Mouse (Mus musculus) MN1 (cell line): ENCODE measurements around the gene Ncoa5.

Experiments
- DNase-seq: peaks from one replicate; pipeline ENCODE4 v3.0.0-alpha.2; 2016; ENCODE audit warnings: low spot score

The Ncoa5 gene

DNA sequence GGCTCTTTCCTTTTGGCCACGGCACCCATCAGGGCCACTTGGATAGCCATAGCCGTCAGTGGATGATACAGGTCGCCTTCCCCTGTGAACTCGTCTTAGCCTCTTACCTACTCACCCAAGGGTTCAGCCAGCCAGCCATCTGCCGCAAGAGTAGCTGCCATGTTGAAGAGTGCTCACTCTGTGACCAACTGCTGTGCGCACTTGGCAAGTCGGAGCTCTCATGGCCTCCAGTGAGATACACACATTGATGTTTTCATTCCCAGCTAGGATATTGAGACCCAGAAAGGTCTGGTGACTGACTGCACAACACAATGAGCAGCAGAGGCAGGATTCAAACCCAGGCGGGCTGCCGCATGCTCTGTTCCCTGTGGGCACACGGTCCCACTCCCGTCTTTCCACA is 40.5 kb downstream of the Ncoa5 start:
- no peak for DNase-seq

DNA sequence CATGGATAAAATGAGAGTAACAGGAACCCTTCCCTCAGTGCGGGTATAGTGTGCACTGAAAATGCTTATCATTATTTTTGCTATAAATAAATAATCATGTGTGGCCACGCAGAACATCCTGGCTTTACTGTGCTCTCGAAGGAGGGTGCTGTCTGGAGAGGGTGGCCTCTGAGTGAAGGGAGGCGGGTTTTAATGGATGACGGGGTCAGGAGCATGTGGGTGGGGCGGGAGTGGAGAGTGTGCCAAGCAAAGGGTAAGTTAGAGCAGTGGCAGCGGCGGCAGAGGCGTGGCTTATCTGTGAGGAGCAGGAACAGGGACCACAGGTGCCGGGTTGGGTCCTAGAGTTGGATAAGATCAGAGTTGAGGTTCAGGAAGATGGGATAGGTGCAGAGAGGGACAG is 42.9 kb downstream of the Ncoa5 start:
- DNase-seq: peak; percentile 27

DNA sequence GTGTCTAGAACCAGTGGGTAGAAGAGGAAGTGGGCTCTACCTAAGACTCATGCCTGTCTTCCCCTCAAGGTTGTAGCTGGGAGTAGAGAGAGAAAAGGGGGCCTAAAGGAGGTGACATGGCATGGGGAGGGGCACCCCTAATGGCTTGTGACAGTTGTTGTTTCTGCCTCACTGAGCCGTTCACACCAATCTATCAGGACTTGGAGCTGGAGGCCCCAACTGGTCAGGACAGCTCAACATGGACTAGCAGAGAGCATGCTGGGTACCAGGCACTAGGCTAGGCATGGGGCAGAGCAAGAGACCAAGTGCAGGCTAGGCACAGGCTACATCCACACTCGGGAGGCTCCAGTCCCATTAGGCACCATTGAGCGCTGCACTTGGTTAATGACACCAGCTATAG is 43.6 kb downstream of the Ncoa5 start:
- DNase-seq: no peak

DNA sequence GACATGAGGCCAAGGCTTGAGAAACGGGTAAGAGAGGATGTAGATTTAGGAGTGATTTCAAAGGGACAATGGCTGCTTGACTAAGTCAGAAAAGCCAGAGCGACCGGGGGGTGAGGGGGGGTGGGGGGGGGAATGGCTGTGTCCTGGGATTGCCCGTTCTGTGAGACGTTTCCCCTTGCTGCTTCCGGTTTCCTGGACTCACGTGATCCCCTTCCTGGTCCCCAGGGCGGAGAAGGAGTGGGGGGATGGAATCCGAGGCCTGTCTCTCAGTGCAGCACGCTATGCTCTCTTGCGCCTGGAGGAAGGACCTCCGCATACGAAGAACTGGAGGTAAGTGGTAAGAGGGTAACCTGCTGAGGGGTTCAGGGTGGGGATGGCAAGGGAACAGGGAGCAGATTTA is 45.9 kb downstream of the Ncoa5 start:
- DNase-seq: no peak

DNA sequence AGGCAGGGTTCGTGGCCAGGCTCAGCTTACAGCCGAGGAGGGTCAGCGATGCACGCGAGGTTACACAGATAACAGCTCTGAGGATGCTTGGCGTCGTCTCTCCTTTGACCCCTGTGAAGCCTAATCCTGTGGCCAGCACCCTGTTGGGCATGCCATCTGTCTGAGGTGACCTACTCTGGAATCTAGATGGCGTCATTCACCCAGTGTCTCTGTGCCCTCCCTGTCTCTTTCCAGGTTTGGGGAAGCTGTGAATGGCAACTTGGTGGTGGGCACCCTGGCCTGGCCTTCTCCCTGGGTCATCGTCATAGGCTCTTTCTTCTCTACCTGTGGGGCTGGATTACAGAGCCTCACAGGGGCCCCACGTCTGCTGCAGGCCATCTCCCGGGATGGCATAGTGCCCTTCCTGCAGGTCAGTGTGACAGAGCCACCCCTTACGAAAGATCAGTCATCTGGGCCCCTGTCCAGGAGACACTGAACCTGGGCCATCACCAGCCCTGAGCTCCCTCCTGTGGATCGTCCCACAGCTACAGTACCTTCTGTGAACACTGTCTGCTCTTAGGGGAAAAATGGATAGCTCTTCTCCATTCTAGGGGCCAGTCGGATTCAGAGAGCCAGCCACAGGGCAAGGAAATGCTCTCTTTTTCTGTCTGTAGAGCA is 48.2 kb downstream of the Ncoa5 start:
- DNase-seq: no peak

DNA sequence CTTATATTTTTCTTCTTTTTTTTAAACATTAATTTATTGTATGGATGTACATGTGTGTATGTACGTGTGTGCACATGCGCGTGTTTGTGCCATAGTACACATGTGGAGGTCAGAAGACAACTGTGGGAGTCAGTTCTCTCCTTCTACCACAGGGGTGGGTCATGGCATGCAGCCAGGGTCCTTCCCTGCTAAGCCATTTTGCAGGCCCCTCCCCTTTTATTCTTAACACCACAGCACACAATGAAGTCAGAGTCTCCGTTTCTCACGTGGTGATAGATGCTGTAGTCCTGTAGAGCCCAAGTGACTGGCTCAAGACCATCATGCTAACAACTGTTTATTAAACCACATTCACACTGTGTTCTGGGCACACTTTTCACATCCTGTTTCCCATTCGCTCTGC is 48.7 kb downstream of the Ncoa5 start:
- no peak for DNase-seq

DNA sequence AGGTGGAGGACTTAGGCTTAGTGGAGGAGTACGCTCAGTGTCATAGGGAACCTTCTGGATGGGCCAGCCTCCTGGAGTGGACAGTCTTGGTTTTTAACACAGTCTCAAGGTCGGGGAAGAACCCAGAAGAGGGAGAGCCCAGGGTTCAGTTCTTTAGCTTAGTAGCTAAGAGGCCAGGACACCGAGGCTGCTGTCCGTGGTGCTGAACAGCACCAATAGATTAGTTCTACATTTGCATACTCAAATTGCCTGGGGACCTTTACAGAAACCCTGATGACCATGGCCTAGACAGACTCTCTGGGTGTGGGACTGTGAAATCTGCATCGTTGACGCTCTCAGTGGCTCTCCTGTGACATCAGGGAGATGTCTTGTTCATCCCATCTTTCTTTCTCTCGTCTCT is 54.9 kb downstream of the Ncoa5 start:
- DNase-seq: no peak

DNA sequence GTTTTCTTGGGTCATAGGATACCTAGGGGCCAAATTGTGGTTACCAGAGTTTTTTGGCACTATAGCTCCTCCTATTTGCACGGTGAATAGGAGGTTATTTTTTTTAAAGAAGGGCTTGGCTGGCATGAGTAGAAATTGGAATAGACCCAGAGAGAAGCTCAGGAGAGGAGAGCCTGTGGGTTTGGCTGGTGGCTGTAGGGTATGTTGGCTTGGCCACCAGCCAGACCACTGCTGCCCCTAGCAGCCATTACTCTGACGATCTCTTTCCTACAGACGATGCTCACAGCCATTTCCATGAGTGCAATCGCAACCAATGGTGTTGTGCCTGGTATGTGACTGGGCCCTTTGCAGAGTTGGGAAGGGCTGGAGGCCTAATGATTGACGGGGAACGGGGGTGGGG is 59.1 kb downstream of the Ncoa5 start:
- DNase-seq: no peak

DNA sequence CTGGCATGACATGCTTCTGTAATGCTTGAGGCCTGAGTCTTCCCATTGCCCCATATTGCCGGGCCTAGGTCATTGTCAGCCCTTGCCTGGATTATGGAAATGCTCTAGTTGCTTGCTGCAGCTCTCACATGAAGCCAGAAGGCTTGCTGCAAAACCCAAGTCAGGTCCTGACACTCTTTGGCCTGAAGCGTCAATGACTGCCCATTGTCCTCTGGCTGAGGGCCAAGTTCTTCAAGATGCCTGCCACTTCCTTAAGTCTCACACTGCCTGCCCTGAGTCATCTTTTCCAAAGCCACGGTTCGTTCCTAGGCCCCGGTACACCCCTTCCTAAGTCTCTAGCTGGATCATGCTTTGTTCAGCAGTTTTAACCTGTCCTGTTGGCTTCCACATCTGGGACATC is 62.0 kb downstream of the Ncoa5 start:
- DNase-seq: peak; percentile 80

DNA sequence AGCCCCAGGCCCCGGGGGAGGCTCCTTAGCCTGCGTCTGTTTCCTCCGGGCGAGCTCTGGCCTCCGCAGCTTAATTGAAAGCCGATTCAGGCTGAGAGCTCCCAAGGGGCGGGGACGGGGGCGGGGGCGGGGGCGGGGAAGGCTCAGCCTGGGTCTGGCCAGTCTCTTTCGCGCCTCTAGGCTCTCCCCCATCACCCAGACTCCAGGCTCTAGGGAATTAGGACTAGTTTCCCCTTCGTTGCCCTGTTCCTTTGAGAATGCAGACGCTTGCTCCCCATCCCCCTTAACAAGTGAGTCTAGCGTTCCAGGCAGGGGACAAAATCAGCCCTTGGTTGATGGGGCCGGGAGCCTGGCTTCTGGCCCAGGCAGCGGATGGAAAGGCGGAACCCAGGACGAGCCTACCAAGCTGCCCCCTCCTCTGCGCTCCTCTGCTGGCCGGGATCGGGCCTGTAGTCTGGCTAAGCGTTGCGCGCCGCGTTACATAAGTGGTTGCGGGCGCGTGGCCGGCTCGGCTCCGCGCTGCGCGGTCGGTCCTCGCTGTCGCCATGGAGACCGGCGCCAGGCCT is 64.0 kb downstream of the Ncoa5 start:
- DNase-seq: peak; percentile 86

DNA sequence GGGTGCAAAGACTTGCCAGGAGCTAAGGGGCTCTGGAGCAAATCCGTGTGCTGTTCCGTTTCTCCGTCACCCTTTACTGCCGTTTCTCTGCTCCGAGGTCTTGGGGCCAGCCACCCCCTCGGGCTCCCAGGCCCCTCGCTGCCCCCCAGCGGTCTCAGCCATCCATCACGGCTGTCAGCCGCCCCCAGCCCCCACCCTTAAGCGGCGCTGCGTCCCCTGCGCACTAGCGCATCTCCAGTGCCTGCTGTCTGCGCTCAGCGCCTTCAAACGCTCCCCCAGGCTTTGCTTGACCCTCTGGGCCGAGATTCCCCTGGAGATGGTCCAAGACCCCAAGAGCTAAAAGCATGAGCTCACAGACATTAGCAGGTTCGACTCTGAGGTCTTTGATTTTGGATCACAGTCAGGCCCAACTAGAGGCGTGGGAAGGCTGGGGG is 65.3 kb downstream of the Ncoa5 start:
- DNase-seq: no peak

DNA sequence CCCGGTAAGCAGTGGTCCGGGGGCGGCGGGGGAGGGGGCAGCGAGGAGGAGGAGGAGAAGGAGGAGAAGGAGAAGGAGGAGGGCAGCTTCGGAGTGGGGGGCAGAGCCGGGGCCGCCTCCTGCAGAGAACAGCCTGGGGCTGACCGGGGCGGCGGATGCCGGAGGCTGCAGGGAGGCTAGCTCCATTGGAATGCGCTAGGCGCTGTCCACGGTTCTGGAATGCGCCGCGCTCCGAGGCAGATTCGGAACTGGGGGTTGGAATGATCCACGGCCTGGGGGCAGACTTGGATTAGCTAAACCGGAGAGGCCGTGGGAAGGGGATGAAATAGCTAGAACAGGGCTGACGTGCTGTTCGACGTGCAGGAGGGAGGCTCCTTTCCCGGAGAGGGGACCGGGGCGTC is 66.2 kb downstream of the Ncoa5 start:
- peak; percentile 27 for DNase-seq

DNA sequence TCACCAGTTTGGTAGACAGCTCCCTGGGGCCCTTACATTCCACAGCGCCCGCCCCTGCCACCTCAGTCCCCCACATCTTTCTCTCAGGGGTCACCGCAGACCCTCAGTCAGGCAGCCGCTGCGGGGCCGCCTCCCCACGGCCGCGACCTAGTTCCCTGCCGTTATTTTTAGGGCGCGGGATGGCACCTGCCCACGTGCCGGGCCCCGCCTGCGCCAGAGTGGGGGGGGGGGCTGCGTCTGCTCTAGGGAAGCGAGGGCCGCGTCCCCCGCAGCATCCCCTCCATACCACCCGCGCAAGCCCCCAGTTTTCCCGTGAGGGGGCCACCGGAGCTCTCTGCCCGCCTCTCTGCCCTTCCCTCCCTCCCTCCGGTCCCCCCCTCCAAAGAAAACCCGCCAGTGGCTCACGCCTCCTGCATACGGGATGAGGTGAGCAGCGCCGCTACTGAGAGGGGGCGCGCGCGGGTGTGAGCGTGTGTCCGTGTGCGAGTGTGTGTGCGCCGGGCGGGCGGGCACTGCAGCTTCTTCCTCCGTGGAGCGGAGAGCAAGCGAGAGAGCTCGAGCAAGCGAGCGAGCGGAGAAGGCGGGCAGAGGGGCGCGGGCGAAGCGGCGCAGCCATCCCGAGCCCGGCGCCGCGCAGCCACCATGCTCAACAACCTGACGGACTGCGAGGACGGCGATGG is 66.8 kb downstream of the Ncoa5 start:
- peak; percentile 60 for DNase-seq

DNA sequence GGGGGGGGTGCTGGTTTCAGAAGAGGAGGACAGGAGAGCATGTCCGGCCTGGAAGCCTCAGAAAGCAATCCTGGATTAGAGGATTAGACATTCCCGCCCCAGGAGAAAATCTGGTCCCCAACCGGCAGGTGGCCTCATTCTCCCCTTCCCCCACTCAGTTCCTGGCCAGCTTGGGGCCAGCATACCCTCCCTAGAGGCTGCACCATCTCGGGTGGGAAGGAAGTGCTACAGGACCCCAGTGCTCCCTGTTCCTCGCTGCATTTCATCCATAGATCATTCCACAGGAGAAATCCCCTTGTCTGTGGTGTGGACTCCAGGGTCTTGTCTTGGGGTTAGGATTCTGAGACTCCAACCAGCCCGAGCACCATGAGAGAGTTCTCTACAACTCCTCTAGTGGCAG is 67.5 kb downstream of the Ncoa5 start:
- DNase-seq: peak; percentile 40

DNA sequence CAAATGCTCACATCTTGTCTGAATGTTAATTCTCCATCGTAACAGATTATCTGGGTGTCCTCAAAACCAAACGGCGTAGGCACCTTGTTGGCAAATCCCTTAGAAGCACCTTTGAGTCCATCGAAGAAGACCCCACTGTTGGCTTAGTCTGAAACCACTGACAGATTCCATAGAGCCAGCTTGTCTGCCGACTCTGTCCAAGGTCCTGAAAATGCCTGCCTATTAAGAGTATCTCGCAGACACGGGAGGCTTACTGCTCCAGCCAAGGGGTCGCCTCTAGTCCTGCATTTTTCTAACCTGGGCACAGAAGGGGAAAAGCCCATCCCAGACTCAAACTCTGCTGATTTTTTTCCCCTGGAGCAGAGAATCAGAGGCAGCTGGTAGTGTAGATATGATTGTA is 68.3 kb downstream of the Ncoa5 start:
- DNase-seq: no peak

DNA sequence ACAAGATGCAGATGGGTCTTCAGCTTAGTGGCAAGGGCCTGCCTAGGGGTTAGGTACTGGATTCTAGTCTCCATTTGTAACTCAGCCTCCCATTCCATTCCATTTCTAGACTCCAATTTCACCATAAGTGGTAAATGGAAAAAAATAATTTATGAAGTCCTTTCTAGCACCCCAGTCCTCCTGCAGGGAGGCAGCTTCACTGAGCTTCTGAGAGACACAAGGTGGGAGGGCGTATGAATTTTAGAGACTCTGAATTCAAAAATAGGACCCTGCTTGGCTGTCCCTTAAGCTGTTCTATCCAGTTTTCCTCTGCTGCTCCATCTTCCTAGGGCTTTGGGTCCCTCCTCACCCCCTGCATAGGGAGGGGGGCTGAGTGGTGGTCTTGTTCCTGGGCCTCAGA is 69.7 kb downstream of the Ncoa5 start:
- DNase-seq: no peak

DNA sequence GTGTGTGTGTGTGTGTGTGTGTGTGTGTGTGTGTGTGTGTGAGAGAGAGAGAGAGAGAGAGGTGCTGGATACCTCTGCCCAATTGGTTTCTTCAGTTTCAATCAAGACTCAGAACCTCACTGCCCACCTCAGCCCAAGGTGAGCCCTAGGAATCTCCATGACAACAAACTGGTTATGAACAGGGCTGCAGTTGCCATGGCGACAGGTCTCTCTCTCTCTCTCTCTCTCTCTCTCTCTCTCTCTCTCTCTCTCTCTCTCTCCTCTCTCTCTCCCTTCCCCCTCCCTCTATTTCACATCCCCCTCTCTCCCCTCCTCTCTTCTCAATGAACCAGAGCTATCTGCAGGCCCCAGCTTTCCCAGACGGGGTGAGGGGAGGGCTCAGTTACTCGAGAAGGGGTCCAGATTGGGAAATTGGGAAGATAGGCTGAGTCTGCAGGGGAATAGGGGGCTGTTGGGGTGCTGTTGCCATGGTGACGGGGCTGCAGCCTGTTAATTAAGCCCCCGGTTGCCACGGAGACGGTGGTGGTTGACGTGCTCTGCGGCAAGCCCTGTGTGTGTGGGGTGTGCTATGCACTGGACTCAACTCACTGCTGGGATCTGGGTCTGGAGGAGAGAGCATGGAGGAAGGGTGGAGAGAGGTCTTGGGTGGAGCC is 70.3 kb downstream of the Ncoa5 start:
- DNase-seq: no peak

DNA sequence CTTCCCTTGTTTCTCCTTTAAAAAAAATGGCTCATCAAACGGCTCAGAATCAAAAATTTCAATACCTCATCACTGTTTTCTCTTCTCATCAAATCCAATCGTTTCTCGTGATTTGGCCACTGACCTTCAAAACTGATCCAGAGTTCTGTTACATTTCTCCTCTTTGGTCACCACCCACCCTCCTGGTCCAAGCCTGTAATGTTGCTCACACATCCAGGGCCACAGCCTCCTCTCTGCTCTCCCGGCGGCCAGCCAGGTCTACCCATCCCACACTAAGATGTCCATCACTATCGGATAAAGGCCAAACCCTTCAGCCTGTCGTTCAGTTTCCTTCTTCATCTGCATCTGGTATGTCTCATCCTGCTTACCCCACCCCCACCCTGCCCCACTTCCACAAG is 72.5 kb downstream of the Ncoa5 start:
- peak; percentile 51 for DNase-seq

DNA sequence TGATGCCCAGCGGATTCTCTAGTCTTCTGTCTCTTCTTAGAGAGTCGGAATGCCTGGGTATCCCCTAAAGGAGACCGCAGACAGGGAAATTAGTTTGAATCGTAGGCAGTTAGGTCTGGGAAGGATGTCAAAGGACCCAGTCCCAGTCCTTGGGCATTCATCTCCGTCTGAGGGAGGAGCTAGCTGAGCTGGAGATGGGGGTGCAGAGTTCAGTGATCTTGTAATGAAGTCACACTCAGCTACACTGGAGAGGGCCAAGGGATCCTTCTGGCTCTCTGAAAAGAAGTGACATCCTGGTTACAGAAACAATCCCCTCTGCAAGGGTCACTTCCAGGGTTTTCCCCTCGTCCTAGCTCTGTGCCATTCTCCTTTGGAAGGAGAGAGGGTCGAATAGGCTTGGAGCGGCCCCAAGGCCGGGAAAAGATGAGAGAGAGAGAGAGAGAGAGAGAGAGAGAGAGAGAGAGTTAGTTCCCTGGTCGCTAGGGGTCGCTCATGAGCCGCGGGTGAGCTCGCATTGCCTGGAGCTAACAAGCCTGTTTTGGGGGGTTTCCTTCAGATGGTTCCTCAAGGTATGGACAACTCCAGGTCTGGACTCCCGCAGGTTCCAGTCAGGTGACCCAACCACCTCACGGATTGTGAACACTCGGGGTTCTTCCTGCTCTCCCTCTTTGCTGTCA is 73.0 kb downstream of the Ncoa5 start:
- DNase-seq: peak; percentile 86

DNA sequence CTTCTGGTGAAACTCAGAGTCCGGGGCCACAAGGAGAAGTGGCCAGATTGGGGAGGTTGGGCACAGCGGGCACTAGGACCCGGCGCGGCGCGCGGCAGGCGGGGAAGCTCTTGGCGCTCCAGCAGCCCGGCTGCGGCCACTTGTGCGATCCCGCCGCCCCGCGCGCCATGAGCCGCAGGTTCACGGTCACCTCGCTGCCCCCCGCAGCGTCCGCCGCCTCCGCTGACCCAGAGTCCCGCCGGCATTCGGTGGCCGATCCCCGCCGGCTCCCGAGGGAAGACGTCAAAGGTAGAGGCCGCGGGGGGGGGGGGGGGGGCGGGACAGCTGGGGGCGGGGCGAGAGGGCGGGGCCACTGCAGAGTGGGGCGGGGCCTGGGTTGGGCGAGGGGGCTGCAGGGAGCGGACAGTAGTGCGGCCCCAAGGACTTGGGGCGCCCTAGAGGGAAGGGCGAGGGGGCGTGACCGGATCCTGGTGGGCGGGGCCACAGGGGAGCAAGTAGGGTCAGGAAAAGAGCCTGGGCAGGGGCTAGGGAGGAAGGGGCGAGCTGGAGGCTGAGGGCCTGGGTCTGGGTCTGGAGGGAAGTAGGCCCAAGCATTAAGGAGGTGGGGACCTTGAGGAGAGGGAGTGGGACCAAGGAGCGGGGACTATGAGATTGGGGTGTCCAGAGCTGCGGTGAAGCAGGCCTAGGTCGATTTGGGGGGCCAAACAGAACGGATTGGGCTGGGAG is 73.8 kb downstream of the Ncoa5 start, which contains the start of gene Slc12a5:
TSS of gene Slc12a5 (plus strand) at position 87 of the 726 bp plus-strand sequence.
- peak; percentile 83 for DNase-seq

DNA sequence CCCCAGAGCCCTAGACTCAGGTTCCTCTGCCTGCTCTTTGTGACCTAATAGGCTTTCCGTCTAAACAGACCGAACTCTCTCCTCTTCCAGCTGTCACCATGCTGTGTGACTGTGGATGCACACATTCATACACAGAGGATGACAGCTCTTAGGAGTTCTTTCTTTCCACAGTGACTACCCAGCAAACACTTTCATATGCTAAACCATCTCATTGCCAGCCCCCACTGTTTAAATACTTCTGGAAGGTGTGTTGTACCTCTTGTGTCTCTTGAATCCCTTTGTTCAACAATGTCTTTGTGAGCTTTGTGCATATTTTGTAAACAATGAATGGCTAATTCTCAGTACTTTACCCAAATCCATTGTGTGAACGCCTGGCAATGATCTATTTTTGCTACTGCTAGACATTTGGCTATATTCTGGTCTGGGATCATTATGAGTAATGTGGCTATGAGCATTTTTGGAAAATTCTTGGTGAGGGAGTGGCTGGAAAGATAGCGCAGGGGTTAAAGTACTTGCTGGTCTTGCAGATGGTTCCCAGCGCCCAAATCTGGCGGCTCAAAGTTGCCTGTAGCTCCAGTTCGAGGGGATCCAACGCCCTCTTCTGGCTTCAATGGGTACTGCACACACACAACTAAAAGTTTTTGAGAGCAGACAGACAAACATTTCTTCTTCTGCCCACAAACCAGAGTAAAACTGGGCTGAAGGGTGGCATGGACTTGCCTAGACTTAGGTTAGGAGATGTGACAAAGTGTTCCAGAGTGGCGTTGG is 76.9 kb downstream of the Ncoa5 start:
- no peak for DNase-seq
